Mouse (Mus musculus): ENCODE measurements around the gene Bcat1.

Bcat1 gene

DNA sequence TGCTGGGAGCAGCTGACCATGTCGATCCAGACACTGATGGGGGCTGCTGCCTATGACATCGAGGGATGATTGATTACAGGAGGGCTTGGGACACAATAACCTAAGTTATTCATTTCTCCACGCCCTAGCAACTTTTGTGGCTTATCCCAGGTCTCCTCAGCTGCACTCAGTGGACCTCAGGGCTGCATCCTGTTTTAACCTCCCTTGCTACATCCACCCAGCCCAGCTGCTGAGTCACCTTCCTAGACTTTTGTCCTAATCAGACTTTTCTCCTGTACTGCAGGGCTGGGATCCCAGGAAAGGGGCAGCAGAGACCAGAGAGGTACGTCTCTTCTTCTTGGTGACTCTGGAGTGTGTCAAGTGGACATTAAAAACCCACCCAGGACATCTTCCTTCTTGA, 19.9 kb downstream of the Bcat1 start:
- no peak for DNase-seq (ENCODE audit: low read depth, low spot score)

GRCm38 (mm10) chr6:145055277-145055858, 20.6 kb downstream of the Bcat1 start:
- no peak for DNase-seq (ENCODE audit: low read depth, low spot score)

DNA sequence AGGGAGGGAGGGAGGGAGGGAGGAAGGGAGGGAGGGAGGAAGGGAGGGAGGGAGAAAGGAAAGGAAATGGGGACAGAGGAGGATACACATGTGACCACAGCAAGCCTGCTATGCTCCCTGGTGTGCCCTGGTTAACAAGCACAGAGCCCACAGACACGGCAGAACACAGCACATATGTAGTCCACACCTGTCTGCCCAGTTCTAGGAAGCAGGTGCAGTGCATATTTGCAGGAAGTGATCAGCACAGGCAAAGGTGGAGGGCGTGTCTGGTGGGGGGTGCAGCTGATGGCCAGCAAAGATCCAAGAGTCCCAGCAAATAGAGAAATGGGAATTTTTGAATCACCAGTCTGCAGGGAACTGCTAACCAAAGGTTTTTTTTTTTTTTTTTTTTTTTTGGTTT, 23.3 kb downstream of the Bcat1 start:
- no peak for DNase-seq (ENCODE audit: low read depth, low spot score)

- no peak for DNase-seq (ENCODE audit: low read depth, low spot score)
These were observed 25.1 kb downstream of the Bcat1 start for GRCm38 (mm10) chr6:145050899-145051298.

- peak; percentile 34 for DNase-seq (ENCODE audit: low read depth, low spot score)
These were observed 27.6 kb downstream of the Bcat1 start for GRCm38 (mm10) chr6:145048131-145048997.

- DNase-seq (ENCODE audit: low read depth, low spot score) = peak; percentile 56
These were observed 28.5 kb downstream of the Bcat1 start for GRCm38 (mm10) chr6:145047445-145047857.

- no peak for DNase-seq (ENCODE audit: low read depth, low spot score)
These were observed 29.6 kb downstream of the Bcat1 start for GRCm38 (mm10) chr6:145046266-145046890.

- no peak for DNase-seq (ENCODE audit: low read depth, low spot score)
These were observed 30.9 kb downstream of the Bcat1 start for GRCm38 (mm10) chr6:145044916-145045574.

GRCm38 (mm10) chr6:145040732-145041131, 35.3 kb downstream of the Bcat1 start:
- no peak for DNase-seq (ENCODE audit: low read depth, low spot score)

- DNase-seq (ENCODE audit: low read depth, low spot score) = no peak
These were observed 38.4 kb downstream of the Bcat1 start for GRCm38 (mm10) chr6:145037626-145038025.

DNA sequence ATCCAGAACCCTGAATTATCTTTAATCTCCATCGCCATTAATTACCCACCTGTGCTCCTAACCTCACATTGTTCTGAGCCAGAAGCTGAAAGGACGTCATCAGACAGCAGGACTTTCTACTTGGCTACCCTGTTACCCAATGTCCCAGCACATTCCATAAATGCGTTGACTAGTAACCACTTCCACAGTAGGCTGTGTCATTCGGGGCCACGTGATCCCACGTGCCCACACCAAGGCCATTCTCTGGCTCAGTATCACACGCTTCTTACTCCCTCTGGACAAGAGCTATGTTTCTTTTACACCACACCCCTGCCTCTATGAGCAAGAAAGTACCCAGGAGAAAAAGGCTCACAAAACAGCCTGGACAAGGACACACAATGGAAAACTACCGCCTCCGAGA, 40.6 kb downstream of the Bcat1 start:
- DNase-seq (ENCODE audit: low read depth, low spot score) = no peak

DNA sequence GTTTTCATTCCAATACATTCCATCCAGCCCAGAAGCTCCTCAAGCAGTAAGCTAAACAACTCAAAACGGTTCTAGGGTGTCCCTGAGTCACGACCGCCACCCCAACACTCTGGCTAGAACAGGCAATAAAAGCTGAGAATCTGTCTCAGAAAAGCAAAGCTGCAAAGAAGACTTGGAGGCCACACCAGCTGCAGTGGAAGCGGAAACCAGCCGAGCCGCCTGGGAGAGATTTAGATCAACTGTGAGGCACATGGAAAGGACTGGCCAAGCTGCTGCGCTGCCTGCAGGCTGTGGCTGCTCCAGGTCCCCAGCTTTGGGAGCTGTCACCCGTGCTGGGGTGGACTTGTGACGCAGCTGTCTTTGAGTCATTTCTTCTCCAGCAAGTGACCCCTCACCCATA, 45.4 kb downstream of the Bcat1 start:
- DNase-seq (ENCODE audit: low read depth, low spot score) = no peak

DNA sequence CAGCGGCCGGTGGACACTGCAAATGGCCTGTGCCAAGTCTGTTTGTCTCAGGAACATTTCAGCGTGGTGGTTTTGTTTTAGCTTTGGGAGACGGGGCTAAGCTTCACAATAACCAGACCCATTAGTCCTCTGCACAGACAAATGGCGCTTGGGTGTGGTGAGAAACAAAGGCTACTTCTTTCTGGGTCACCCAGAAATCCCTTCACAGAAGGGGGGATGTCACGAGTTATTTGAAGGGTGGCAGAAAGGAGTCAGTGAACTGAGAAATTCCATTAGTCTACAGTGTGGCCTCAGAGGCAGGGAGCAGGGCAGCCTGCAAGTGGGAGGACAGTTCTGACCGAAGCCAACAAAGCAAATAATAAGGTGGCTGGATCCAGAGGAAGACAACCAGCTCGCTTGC, 52.0 kb downstream of the Bcat1 start:
- no peak for DNase-seq (ENCODE audit: low read depth, low spot score)

GRCm38 (mm10) chr6:145022966-145023725, 52.8 kb downstream of the Bcat1 start:
- DNase-seq (ENCODE audit: low read depth, low spot score) = peak; percentile 69

DNA sequence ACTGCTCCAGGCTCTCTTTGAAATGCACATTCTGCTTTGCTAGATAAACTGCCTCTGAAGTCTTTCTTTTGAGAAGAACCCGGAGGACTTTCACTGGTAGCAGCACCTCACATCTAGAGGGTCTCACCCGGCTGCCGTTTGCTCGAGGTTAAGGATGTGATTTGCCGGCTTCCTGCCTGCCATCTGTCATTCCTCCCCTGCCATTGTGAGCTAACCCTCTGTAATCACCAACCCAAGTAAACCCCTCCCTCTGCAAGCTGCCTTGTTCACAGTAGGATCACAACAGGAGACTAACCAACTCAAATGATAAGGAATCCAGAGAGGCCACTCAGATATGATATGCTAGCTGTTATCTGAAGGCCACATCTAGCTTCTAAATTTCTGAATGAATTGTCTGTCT, 53.6 kb downstream of the Bcat1 start:
- no peak for DNase-seq (ENCODE audit: low read depth, low spot score)

GRCm38 (mm10) chr6:145020553-145020952, 55.4 kb downstream of the Bcat1 start:
- no peak for DNase-seq (ENCODE audit: low read depth, low spot score)

DNA sequence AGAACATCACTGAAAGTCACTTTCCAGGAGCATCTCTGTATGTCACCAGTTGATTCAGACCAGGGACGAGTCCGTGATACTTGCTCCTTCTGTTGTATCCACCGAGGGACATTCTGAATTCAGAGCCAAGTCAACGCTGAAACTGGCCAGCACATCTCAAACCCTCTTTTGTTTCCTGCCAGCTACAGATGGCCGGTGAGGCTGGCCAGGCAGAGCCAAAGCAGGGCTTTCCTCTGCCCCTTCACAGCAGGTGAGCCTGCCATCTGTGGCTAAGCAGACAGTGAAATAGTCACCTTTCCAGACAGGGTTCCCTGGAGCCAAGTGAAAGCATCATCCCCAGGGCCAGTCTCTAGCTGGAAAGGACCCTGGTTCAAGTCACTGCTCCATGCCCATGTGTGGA, 57.7 kb downstream of the Bcat1 start:
- DNase-seq (ENCODE audit: low read depth, low spot score) = no peak

DNA sequence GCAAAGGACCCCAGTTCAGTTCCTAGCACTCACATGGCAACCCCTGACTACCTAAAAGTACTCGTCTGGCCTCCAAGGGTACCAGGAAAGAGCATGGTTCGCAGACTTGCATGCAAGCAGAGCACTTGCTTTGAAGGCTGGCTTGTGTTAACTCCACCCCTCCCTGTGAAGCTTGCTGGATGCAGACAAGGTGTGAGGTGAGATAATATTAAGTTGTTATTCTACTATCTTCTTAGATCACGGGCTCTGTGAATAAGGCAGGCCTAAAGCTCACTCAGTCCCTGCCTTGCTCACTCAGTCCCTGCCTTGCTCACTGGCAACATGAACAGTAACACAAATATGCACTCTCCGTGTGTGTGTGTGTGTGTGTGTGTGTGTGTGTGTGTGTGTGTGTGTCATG, 58.5 kb downstream of the Bcat1 start:
- DNase-seq (ENCODE audit: low read depth, low spot score) = no peak

DNA sequence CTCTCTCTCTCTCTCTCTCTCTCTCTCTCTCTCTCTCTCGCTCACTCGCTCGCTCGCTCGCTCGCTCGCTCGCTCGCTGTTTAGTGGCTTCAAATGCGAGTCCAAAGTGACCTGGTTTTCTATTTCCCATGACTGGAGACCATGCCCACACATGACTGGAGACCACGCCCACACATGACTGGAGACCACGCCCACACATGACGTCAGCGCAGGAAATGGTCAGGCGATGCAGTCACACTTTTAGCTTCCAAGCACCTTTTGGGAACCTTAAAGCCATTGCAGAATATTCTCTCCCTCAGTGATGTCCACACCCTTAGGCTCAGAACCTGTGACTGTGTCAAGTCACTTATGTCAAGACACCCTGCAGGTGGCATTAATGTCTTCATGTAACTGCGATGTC, 59.3 kb downstream of the Bcat1 start:
- DNase-seq (ENCODE audit: low read depth, low spot score) = no peak

GRCm38 (mm10) chr6:145014944-145015343, 61.0 kb downstream of the Bcat1 start:
- no peak for DNase-seq (ENCODE audit: low read depth, low spot score)

DNA sequence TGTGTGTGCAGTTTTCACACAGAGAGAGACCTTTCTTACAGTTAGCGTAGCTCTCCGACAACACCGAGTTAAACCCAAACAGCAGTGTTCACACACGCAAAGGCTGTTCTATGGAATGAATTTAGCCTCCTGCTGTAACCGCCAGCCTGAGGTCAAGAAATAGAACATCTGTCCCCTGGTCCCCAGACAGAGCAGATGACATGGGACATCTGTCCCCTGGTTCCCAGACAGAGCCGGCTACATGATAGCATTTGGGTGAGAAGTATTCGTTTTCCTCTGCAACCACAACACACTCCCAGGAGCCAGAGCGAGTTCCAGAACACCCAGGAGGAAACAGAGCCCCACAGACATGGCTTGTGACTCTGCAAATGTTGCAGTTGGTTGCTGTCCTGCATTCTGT, 63.3 kb downstream of the Bcat1 start:
- DNase-seq (ENCODE audit: low read depth, low spot score) = no peak

GRCm38 (mm10) chr6:145011141-145011540, 64.8 kb downstream of the Bcat1 start:
- DNase-seq (ENCODE audit: low read depth, low spot score) = no peak
